Mouse (Mus musculus) CH12.LX (cell line): Measurements from ENCODE around the gene Bloc1s1.

Experiments used
- BHLHE40 ChIP-seq: IDR thresholded peaks from 2 replicates; pipeline ENCODE4 v1.6.1; 2011; ENCODE audit warnings: mild to moderate bottlenecking, low read depth, low read length, improper control_type of control experiment
- CTCF ChIP-seq, 2 experiments: IDR thresholded peaks in 1 of 2; conservative IDR thresholded peaks in 1 of 2; 2 replicates each; pipeline ENCODE4 v1.5.1; 2011 to 2012; ENCODE audit warnings: low read depth in 2 of 2, low read length in 2 of 2, improper control_type of control experiment in 1 of 2, inconsistent platforms in 1 of 2, mild to moderate bottlenecking in 1 of 2, moderate library complexity in 1 of 2
- EP300 ChIP-seq: IDR thresholded peaks from 2 replicates; pipeline ENCODE4 v1.6.1; 2011; ENCODE audit warnings: low read length, improper control_type of control experiment
- GABPA ChIP-seq: IDR thresholded peaks from 2 replicates; pipeline ENCODE4 v1.6.1; 2012; ENCODE audit warnings: low read depth, low read length, improper control_type of control experiment, inconsistent platforms; ENCODE audit not compliant: insufficient replicate concordance
- JUN ChIP-seq: IDR thresholded peaks from 2 replicates; pipeline ENCODE4 v1.6.1; 2011; ENCODE audit warnings: low read depth, mild to moderate bottlenecking, low read length, improper control_type of control experiment, moderate library complexity; ENCODE audit not compliant: insufficient read depth
- MAX ChIP-seq: IDR thresholded peaks from 2 replicates; pipeline ENCODE4 v1.6.1; 2011; ENCODE audit warnings: low read length, improper control_type of control experiment
- MEF2A ChIP-seq: IDR thresholded peaks from 2 replicates; pipeline ENCODE4 v1.6.1; 2014; ENCODE audit warnings: low read depth, mild to moderate bottlenecking, inconsistent platforms, low read length, improper control_type of control experiment, borderline replicate concordance
- POLR2A ChIP-seq: IDR thresholded peaks from 2 replicates; pipeline ENCODE4 v1.6.1; 2011; ENCODE audit warnings: low read depth, mild to moderate bottlenecking, improper control_type of control experiment, low read length
- RAD21 ChIP-seq: IDR thresholded peaks from 2 replicates; pipeline ENCODE4 v1.6.1; 2011; ENCODE audit warnings: low read depth, mild to moderate bottlenecking, low read length, improper control_type of control experiment, moderate library complexity
- SMC3 ChIP-seq: IDR thresholded peaks from 2 replicates; pipeline ENCODE4 v1.6.1; 2011; ENCODE audit warnings: low read depth, low read length, improper control_type of control experiment
- USF1 ChIP-seq: IDR thresholded peaks from 2 replicates; pipeline ENCODE4 v1.6.1; 2014; ENCODE audit warnings: low read depth, mild to moderate bottlenecking, inconsistent platforms, low read length, improper control_type of control experiment
- ZC3H11A ChIP-seq: IDR thresholded peaks from 2 replicates; pipeline ENCODE4 v1.6.1; 2012; ENCODE audit warnings: low read depth, mild to moderate bottlenecking, inconsistent platforms, low read length, improper control_type of control experiment
- ZKSCAN1 ChIP-seq: IDR thresholded peaks from 2 replicates; pipeline ENCODE4 v1.6.1; 2012; ENCODE audit warnings: low read depth, inconsistent platforms, low read length, improper control_type of control experiment, borderline replicate concordance

DNA sequence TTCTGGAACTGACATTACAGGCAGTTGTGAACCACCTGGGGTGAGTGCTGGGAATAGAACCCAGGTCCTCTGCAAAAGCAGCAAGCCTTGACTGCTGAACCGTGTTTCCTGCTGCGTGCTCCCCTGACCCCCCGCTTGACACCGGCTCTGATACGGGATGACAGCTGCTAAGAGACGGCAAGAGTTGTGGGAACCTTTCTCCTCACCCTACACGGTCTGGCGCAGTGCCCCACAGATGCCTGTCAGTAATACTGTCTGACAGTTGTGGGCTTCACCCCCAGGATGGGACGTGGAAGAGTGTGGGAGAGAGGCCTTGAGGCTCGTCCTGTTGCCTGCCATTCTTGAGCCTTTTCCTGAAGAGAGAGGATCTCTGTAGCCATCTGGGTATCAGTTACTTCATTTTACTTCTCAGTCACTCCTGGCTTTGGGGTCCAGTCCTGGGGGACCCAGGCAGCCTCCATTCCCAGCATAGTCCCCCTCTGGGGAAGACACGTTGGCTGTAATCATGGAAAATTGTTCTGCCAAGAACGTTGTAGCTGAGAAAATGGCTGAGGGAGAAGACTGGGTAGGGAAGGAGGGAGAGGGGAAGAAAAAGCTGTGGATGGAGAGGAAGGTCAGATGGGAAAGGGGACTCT is 14.0 kb upstream of the Bloc1s1 start:
- no peak for TF ChIP-seq RAD21
- TF ChIP-seq GABPA, result no peak
- no peak for TF ChIP-seq CTCF (conservative IDR thresholded peaks at IDR 0.05 in 1 of 2, IDR thresholded peaks at IDR 0.05 in 1 of 2; ENCODE audit: low read depth in 2 of 2, low read length in 2 of 2)
- TF ChIP-seq POLR2A, result no peak
- no peak for TF ChIP-seq JUN
- no peak for TF ChIP-seq EP300
- no peak for TF ChIP-seq MAX
- no peak for TF ChIP-seq BHLHE40
- TF ChIP-seq ZKSCAN1, result no peak
- TF ChIP-seq ZC3H11A, result no peak
- TF ChIP-seq MEF2A, result no peak
- TF ChIP-seq USF1, result no peak
- no peak for TF ChIP-seq SMC3
